Mouse (Mus musculus) liver, embryonic 14 days (tissue): Measurements from ENCODE around the gene Qrich1. TPM values are rescaled to one million over a fixed set of nuclear protein-coding genes. Genes with fewer than 3 reads are reported as not detected.

ENCODE experiments used
- polyA plus RNA-seq: library from polyadenylated mRNA; depleted of rRNA; stranded (reverse); fragments of >200 nt; gene quantifications from 2 replicates; pipeline ENCODE4 v1.2.3, GENCODE M21; 2012; rRNA removed

The Qrich1 gene
- polyA plus RNA-seq, result 36.9 and 46.0 TPM in 2 replicates

GRCm38 (mm10) chr9:108516380-108517251 is at the start of gene Qrich1:
Qrich1 (plus strand) TSS chr9:108516806.

GRCm38 (mm10) chr9:108479721-108480351 is 36.8 kb upstream of the Qrich1 start, which contains the start of gene Lamb2:
Lamb2 (plus strand) TSS chr9:108479736.

GRCm38 (mm10) chr9:108490559-108491285 is 25.9 kb upstream of the Qrich1 start, which contains the start of gene Usp19:
Usp19 (plus strand) TSS chr9:108490602.

DNA sequence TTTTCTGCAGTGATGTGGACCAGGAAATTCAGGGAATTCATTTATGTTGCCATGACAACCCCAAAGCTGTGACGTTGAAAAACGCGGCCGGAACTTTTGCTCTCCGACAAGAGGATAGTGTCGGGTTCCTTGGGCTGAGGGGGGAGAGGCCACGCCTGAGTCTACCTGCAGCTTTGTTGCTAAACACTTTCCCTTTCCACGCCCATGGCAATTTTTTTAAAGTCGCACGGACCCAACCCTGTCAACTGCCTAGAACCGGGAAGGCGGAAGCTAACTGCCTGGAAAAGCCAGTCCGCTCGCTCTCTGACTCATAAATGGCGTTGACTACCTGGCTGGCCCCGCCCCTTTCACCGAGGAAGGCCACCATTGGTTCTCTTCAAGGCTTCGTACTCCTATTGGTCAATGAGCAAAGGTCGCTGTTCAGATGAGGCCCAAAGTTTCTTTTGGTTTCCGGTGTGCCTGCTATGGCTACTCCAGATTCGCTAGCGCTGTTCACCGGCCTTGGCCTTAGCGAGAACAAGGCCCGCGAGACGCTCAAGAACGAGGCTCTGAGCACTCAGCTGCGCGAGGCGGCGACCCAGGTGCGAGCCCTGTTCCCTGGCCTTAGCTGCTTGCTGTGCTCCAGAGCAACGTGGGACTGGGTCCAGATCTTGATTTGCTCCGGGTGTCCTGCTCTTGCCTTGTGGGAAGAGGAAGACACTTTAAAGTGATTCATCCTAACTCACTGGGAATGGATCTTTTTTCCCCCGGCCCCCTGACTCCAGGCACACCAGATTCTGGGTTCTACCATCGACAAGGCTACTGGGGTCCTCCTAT is 8.8 kb upstream of the Qrich1 start, which contains the start of gene Qars:
TSS of gene Qars (plus strand) at position 88 of the 816 bp plus-strand sequence.

GRCm38 (mm10) chr9:108560227-108560841 is 43.7 kb downstream of the Qrich1 start, which contains the start of gene Impdh2:
Impdh2 (plus strand) TSS chr9:108560286.

DNA sequence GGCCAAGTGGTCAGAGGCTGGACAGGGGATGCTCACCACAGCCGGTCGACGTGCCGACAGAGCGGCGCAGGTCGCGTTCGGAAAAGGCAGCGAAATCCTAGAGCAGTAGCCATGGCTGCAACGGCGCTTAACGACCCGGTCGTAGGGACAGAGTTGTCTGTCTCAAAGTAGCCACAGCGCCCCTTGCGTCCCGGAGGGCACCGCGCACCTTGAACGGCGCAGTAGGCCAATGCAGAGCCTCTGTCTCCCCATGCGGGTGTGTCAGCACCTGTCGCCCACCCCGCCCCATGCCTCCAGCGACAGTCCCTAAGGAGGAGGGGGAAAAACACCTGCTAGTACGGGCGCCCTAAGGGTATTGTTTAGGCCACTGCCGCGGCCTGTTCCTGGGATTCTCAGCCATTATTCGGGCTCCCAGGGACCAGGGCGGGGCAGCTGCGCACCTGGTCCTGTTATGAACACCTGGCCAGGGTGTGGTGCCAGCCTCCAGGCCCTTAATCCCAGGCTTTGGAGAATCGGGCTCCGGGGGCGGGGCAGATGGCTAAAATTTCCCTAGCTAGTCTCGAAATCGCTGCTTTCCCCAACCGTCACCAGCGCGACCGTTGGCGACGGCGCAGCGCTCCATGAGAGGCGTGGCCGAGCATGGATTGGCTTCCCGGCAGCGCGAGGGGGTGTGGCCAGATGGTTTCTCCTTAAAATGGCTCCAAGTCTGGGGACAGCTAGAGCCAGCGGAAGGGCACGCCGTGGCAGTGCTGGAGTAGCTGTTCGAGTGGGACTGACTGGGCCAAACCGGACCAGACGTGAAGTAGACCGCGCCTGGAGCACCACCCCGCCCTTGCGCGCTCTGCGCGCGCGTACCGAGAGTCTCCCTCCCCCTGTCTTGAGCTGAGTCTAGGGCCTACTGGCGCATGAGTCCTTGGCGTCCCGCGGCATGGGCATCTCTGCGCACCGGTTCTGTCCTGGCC is 50.5 kb downstream of the Qrich1 start, which contains the start of gene Ndufaf3:
TSS of gene Ndufaf3 (minus strand) at position 620 of the 962 bp plus-strand sequence.

DNA sequence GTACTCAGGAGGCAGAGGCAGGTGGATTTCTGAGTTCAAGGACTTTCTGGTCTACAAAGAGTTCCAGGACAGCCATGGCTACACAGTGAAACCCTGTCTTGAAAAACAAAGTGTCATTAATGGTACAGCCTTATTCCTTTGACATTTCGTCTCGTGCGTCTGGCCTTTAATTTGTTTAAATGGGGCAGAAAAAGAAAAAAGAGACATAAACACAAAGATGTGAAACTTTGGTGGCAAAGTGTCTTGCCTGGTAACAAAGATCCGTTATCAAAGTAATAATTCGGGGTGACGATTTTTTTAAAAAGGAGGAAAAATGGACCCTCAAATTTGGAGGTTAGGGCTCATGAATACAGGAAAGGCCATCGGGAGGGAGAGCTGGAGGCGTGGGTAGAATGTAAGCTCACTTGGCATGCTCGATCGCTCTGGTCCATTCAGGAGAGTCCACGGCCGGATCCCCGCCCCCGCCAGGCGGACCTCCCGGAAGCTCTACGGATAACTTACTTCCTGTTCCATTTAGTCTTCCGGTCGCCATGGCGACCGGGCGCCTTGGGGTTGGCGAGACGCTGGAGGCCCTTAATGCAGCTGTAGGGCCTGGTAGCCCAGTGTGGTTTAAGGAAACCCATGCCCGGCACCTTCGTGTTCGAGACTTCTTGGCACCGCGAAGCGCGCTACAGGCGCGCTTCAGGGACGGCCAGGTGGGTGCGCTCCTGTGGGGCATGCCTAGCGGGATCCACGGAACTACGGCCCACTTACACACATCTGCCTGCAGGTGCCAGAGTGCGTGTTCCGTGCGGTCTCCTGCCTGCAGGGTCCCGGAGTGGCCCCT is 53.0 kb downstream of the Qrich1 start, which contains the start of gene Dalrd3:
TSS of gene Dalrd3 (plus strand) at position 506 of the 826 bp plus-strand sequence.

GRCm38 (mm10) chr9:108578545-108579343 is 62.1 kb downstream of the Qrich1 start, which contains the start of gene Wdr6:
Wdr6 (minus strand) TSS chr9:108578739.

DNA sequence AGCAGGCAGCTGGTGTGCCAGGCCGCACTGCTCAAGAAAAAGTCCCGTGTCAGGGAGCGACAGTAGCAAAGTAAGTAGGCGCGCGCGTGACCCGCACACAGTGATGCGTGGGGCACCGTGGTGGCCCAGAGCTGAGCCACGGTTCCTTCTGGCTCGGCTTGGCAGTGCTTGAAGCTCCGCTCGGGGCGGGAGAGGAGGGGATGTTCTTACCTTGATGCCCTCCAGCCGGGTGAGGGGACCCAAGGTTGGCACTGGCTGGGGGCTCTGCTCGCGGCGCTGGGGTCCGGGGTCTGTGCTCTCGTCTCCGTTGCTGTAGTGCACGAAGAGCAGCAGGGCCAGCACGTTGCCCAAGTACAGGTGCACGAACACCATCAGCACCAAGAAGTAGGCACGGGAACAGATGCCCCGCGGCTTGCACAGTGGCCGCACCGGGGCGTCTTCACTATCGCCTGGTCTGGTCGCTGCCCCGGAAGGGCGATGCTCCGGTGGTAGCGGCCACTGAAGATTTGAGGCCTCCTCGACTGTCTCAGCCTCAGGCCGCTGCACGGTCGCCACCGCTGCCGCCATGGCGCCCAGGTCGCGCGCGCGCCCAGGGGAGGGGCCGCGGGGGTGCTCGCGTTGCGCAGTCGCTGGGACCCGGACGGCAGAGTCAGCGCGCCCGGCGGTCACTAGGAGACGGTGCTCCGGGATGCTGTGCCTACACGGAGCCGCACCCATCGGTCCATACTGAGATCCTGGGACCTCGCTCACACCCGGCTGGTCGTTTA is 80.6 kb downstream of the Qrich1 start, which contains the start of gene P4htm:
TSS of gene P4htm (minus strand) at position 670 of the 767 bp plus-strand sequence.

Other genes with a start within 250 kb of the Qrich1 start
- 2.7 and 3.1 TPM in 2 replicates for gene Nicn1, start 226.4 kb upstream of the Qrich1 start, polyA plus RNA-seq
- 6.6 and 7.8 TPM in 2 replicates for gene Amt, start 220.0 kb upstream of the Qrich1 start, polyA plus RNA-seq
- 77.4 and 89.7 TPM in 2 replicates for gene Rhoa, start 210.7 kb upstream of the Qrich1 start, polyA plus RNA-seq
- 8.4 and 10.7 TPM in 2 replicates for gene Tcta, start 210.6 kb upstream of the Qrich1 start, polyA plus RNA-seq
- gene Gpx1, start 177.9 kb upstream of the Qrich1 start, polyA plus RNA-seq, result 3,245 and 3,712 TPM in 2 replicates
- gene Usp4, start 169.0 kb upstream of the Qrich1 start, polyA plus RNA-seq, result 36.5 and 40.0 TPM in 2 replicates
- gene 1700102P08Rik, start 124.0 kb upstream of the Qrich1 start, polyA plus RNA-seq, result 0.36 and 0.61 TPM in 2 replicates
- gene Ccdc36, start 88.3 kb upstream of the Qrich1 start, polyA plus RNA-seq, result 0.17 TPM in 2 replicates
- not detected in 2 replicates for gene BC048562, start 80.3 kb upstream of the Qrich1 start, polyA plus RNA-seq
- 9.1 and 10.2 TPM in 2 replicates for gene Ccdc71, start 56.3 kb upstream of the Qrich1 start, polyA plus RNA-seq
- gene Klhdc8b, start 55.2 kb upstream of the Qrich1 start, polyA plus RNA-seq, result 10.9 and 12.7 TPM in 2 replicates
- 7.2 and 7.9 TPM in 2 replicates for gene Lamb2, start 37.1 kb upstream of the Qrich1 start, polyA plus RNA-seq
- 29.8 and 34.1 TPM in 2 replicates for gene Usp19, start 26.2 kb upstream of the Qrich1 start, polyA plus RNA-seq
- 97.1 and 108 TPM in 2 replicates for gene Qars, start 9.1 kb upstream of the Qrich1 start, polyA plus RNA-seq
- gene Impdh2, start 43.5 kb downstream of the Qrich1 start, polyA plus RNA-seq, result 120 and 136 TPM in 2 replicates
- gene Ndufaf3, start 50.6 kb downstream of the Qrich1 start, polyA plus RNA-seq, result 9.9 and 11.3 TPM in 2 replicates
- gene Dalrd3, start 53.1 kb downstream of the Qrich1 start, polyA plus RNA-seq, result 38.4 and 45.4 TPM in 2 replicates
- gene Wdr6, start 61.9 kb downstream of the Qrich1 start, polyA plus RNA-seq, result 7.5 and 8.5 TPM in 2 replicates
- gene P4htm, start 80.9 kb downstream of the Qrich1 start, polyA plus RNA-seq, result 0.63 and 0.67 TPM in 2 replicates
- gene Arih2, start 132.6 kb downstream of the Qrich1 start, polyA plus RNA-seq, result 18.2 and 20.6 TPM in 2 replicates
- gene Slc25a20, start 145.3 kb downstream of the Qrich1 start, polyA plus RNA-seq, result 6.8 and 9.3 TPM in 2 replicates
- gene Prkar2a, start 172.5 kb downstream of the Qrich1 start, polyA plus RNA-seq, result 5.9 and 7.1 TPM in 2 replicates